Mouse (Mus musculus) liver, embryonic 11.5 days (tissue): Measurements from ENCODE around the gene Smo. TPM values are rescaled to one million over a fixed set of nuclear protein-coding genes. Genes with fewer than 3 reads are reported as not detected.

Source experiments
- ATAC-seq: fragments of 200-750 bp; cut with Nextera tagmentation; replicated peaks from 2 replicates; pipeline ENCODE4 v1.8.0; 2017; ENCODE audit warnings: moderate number of reproducible peaks, mild to moderate bottlenecking, moderate TSS enrichment, moderate library complexity; ENCODE audit not compliant: low FRiP score
- DNase-seq: peaks from one replicate; pipeline ENCODE4 v3.0.0-alpha.2; 2017; ENCODE audit warnings: low spot score
- H3K27ac ChIP-seq: fragments of 300-500 bp; sonication (generic); 2 replicates; pipeline ENCODE4 v1.5.1; 2014; ENCODE audit warnings: mild to moderate bottlenecking, low read depth, low read length, control low read depth
- H3K27me3 ChIP-seq: fragments of 300-500 bp; sonication (generic); replicated peaks from 2 replicates; pipeline ENCODE4 v1.6.1; 2014; ENCODE audit warnings: low read length, mixed read lengths; ENCODE audit not compliant: control insufficient read depth, insufficient read depth
- H3K36me3 ChIP-seq: fragments of 300-500 bp; sonication (generic); 2 replicates; pipeline ENCODE4 v1.6.1; 2014; ENCODE audit warnings: mild to moderate bottlenecking, low read length, moderate library complexity, mixed read lengths; ENCODE audit not compliant: control insufficient read depth, insufficient read depth
- H3K4me1 ChIP-seq: fragments of 300-500 bp; sonication (generic); replicated peaks from 2 replicates; pipeline ENCODE4 v1.6.1; 2014; ENCODE audit warnings: low read length, mixed read lengths; ENCODE audit not compliant: control insufficient read depth, insufficient read depth
- H3K4me2 ChIP-seq: fragments of 300-500 bp; sonication (generic); 2 replicates; pipeline ENCODE4 v1.6.1; 2014; ENCODE audit warnings: mild to moderate bottlenecking, control low read depth, moderate library complexity
- H3K4me3 ChIP-seq: fragments of 300-500 bp; sonication (generic); 2 replicates; pipeline ENCODE4 v1.5.1; 2014; ENCODE audit warnings: low read depth, low read length, control low read depth
- H3K9ac ChIP-seq: fragments of 300-500 bp; sonication (generic); 2 replicates; pipeline ENCODE4 v1.6.1; 2014; ENCODE audit warnings: low read depth, low read length, control low read depth
- H3K9me3 ChIP-seq: fragments of 300-500 bp; sonication (generic); 2 replicates; pipeline ENCODE4 v1.6.1; 2016; ENCODE audit warnings: low read length, inconsistent platforms, mixed read lengths; ENCODE audit not compliant: control insufficient read depth
- WGBS: fragments of 180-500 bp; shearing (Covaris S2); extraction: QIAGEN DNeasy Blood & Tissue Kit; methylation state at CpG from one replicate; pipeline ENCODE4 v1.1.7; 2014; 5-methylcytosine and 5-hydroxymethylcytosine counted together
- polyA plus RNA-seq: library from polyadenylated mRNA; unstranded; fragments of >200 nt; fragmentation: Nextera tagmentation; extraction: Ambion mirVana; gene quantifications from 2 replicates; pipeline ENCODE4 v1.2.1, GENCODE M21; 2014

Smo gene
- polyA plus RNA-seq, 1 experiment from 2014 or later: 22.5 TPM

GRCm38 (mm10) chr6:29785759-29786158, 50.5 kb downstream of the Smo start:
- Histone ChIP-seq H3K4me3 (no peak overlapping the region), H3K9ac (no peak overlapping the region), H3K27ac (no peak overlapping the region), H3K36me3 (no peaks in the 10 kb centered on the region), H3K27me3 (no peaks in the 10 kb centered on the region), H3K4me1 (peaks cover 21% of the 10 kb centered on the region), H3K9me3 (no peaks in the 10 kb centered on the region), H3K4me2 (no peak overlapping the region)
- DNase-seq (no peak), ATAC-seq (no peak)
- WGBS: 64% methylated on average over 5 of the region's 5 CpGs

- no peak overlapping the region for H3K4me3 ChIP-seq
- H3K27ac ChIP-seq: no peak overlapping the region
- no peaks in the 10 kb centered on the region for H3K27me3 ChIP-seq
- WGBS: 69% methylated on average over 3 of the region's 3 CpGs
- H3K36me3 ChIP-seq: no peaks in the 10 kb centered on the region
- H3K4me1 ChIP-seq: peaks cover 17% of the 10 kb centered on the region
- H3K4me2 ChIP-seq: no peak overlapping the region
- no peak overlapping the region for H3K9ac ChIP-seq
- H3K9me3 ChIP-seq: no peaks in the 10 kb centered on the region
- DNase-seq (no peak), ATAC-seq (no peak)
Observed at GRCm38 (mm10) chr6:29788779-29789350, 53.6 kb downstream of the Smo start.

DNA sequence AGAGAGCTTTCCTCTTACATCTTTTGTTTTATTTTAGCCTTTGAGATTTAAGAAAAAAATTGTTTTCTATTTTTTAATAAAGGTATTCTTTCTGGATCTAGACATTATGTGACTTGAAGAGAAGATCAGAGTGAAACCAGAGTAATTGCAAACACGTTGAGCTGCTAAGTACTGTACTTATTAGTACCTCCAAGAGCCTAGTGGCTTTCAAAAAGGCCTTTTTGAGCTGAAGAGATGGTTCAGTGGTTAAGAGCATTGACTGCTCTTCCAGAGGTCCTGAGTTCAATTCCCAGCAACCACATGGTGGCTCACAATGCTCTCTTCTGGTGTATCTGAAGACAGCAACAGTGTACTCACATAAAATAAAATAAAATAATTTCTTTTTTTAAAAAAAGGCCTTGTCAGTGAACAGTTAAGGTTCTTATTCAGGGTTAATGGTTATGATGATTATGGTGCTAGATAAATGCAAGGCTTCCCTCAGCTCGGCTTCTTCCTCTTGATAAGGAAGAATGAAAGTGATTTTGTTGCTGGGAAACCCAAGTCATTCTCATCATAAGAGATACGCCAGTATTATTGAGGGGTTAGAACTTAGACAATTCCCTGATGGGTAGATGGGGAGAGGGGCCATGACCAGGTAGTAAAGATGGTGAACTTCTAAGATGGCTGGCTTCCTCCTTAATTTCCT, 54.9 kb downstream of the Smo start:
- Histone ChIP-seq H3K27me3 (no peaks in the 10 kb centered on the region), H3K4me3 (no peak overlapping the region), H3K27ac (no peak overlapping the region), H3K9ac (no peak overlapping the region), H3K4me1 (peaks cover 6% of the 10 kb centered on the region), H3K36me3 (no peaks in the 10 kb centered on the region), H3K4me2 (no peak overlapping the region), H3K9me3 (no peaks in the 10 kb centered on the region)
- ATAC-seq (no peak), DNase-seq (no peak)
- WGBS: 67% methylated on average over 3 of the region's 3 CpGs

DNA sequence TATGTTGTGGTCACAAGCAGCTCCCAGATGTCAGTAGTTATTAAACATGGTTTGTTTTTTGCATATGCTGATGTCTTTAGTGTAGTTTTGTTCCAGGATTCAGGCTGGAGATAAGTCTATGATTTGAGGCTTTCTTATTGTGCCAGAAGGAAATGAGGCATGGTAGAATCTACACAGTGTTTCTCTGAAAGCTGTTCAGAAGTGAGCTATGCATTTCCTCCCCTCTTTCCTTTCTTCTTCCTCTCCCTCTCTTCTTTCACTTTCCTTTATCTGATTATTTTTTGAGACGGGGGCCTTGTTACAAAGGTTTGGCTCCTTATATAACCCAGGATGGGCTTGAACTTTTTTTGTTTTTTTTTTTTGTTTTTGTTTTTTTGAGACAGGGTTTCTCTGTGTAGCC, 58.2 kb downstream of the Smo start:
- Histone ChIP-seq H3K9ac (no peak overlapping the region), H3K27me3 (no peaks in the 10 kb centered on the region), H3K36me3 (no peaks in the 10 kb centered on the region), H3K4me3 (no peak overlapping the region), H3K9me3 (no peaks in the 10 kb centered on the region), H3K4me2 (no peak overlapping the region), H3K27ac (no peak overlapping the region), H3K4me1 (peaks cover 3% of the 10 kb centered on the region)
- ATAC-seq (no peak), DNase-seq (no peak)
- WGBS: 71% methylated on average over 1 of the region's 1 CpGs

DNA sequence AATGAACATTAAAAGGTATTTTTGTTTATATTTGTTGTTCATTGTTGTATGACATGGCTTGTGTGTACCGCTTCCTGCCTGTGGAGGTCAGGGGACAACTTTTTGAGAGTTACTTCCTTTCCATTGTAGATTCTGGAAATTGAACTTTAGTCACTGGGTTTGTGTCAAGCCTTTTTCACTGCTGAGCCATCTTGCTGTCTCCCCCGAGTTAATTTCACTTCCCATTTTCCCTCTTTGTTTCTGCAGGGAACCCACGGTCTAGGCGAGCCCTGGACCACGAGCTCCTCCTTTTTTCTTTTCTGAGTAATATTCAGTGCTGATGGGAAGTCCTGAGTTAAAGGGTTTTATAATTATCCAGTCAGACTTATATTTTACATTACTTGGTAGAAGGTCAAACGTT, 59.3 kb downstream of the Smo start:
- no peaks in the 10 kb centered on the region for H3K9me3 ChIP-seq
- 67% methylated on average over 6 of the region's 6 CpGs for WGBS
- H3K4me3 ChIP-seq: no peak overlapping the region
- H3K4me2 ChIP-seq: no peak overlapping the region
- ATAC-seq: no peak
- DNase-seq: no peak
- no peaks in the 10 kb centered on the region for H3K36me3 ChIP-seq
- no peak overlapping the region for H3K27ac ChIP-seq
- H3K4me1 ChIP-seq: no peaks in the 10 kb centered on the region; the same call in 1 of the 2 replicates
- no peaks in the 10 kb centered on the region for H3K27me3 ChIP-seq
- no peak overlapping the region for H3K9ac ChIP-seq

DNA sequence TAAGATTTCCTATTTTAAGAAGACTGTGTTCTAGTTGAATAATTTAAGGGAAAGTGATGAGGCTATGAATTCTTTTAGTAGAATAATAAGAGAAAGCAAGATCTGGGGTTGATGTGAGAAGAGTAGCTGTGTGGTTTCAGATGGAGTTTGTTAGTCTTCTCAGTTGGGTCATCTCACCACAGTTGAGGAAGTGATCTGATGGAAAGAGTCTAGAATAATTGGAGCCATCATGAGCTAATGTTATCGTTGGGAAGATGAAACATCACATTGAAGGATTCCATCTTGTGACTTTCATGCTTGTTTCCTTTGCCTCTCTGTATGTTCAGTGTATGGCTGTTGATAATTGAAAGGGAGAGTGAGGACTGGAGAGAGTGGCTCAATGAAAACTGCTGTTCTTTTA, 67.7 kb downstream of the Smo start:
- Histone ChIP-seq H3K27me3 (no peaks in the 10 kb centered on the region), H3K9ac (no peak overlapping the region), H3K9me3 (no peaks in the 10 kb centered on the region), H3K4me2 (no peak overlapping the region), H3K27ac (no peak overlapping the region), H3K4me3 (no peak overlapping the region), H3K36me3 (no peaks in the 10 kb centered on the region), H3K4me1 (no peaks in the 10 kb centered on the region)
- DNase-seq: no peak
- 81% methylated on average over 1 of the region's 1 CpGs for WGBS
- ATAC-seq: no peak

DNA sequence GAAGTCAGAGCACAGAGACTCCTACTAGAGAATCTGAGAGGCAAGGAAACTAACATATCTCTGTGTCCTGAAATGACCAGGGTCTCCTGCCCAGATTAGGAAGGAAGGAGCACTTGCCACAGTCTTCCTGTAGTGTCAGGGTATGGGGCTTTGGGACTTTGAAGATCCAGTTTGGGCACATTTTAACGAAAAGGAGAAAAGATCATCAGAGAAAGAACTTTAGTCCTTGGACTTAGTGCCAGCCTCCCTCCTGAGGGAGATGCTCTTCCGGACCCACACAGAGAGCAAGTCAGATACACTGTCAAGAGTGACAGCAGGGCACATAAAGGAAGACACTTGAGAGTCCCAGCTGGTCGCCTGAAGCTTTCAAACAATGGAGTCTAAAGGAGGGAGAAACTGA, 68.7 kb downstream of the Smo start:
- Histone ChIP-seq H3K4me3 (no peak overlapping the region), H3K36me3 (no peaks in the 10 kb centered on the region), H3K27me3 (no peaks in the 10 kb centered on the region), H3K27ac (no peak overlapping the region), H3K4me1 (no peaks in the 10 kb centered on the region), H3K9me3 (no peaks in the 10 kb centered on the region), H3K9ac (no peak overlapping the region), H3K4me2 (no peak overlapping the region)
- 67% methylated on average over 3 of the region's 3 CpGs for WGBS
- ATAC-seq (no peak), DNase-seq (no peak)

DNA sequence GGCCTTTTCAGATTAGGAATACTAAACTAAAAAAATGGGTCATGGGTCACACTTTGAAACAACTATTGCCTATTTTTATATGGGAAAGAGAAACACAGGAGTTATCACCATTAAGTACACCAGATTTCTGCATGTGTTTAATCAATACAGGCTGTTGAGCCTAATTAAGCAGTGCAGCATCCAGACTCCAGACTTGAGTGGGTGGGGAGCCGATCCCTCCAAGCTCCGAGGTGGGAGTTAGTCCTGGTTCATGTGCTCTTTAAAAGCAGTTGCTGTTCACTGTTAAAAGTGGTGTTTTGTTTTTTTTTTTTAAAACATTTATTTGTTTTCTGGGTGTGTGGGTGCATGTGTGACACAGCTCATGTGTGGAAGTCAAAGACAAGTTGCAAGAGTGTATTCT, 70.1 kb downstream of the Smo start:
- Histone ChIP-seq H3K9ac (no peak overlapping the region), H3K4me2 (no peak overlapping the region), H3K4me3 (no peak overlapping the region), H3K27me3 (no peaks in the 10 kb centered on the region), H3K9me3 (no peaks in the 10 kb centered on the region), H3K4me1 (no peaks in the 10 kb centered on the region), H3K36me3 (no peaks in the 10 kb centered on the region), H3K27ac (no peak overlapping the region)
- 89% methylated on average over 2 of the region's 2 CpGs for WGBS
- no peak for ATAC-seq
- DNase-seq: no peak
